Mouse (Mus musculus): ENCODE results near the gene Rasd1. TPM values are rescaled to one million over a fixed set of nuclear protein-coding genes. Genes with fewer than 3 reads are reported as not detected.

Rasd1 gene
- polyA plus RNA-seq, 1 experiment from 2014 or later: 1.2 TPM

GRCm38 (mm10) chr11:59932560-59933337, 32.0 kb downstream of the Rasd1 start:
- Histone ChIP-seq H3K27ac (ENCODE audit: low read depth, low read length) (no peak overlapping the region), H3K36me3 (ENCODE audit: control insufficient read depth, insufficient read depth, low read length) (no peaks in the 10 kb centered on the region), H3K9me3 (ENCODE audit: control insufficient read depth, low read length) (no peaks in the 10 kb centered on the region), H3K4me2 (ENCODE audit: low read depth) (no peak overlapping the region), H3K4me1 (ENCODE audit: control insufficient read depth, insufficient read depth, low read length) (no peaks in the 10 kb centered on the region), H3K9ac (ENCODE audit: low read length) (no peak overlapping the region), H3K4me3 (ENCODE audit: low read depth, low read length) (no peak overlapping the region), H3K27me3 (ENCODE audit: control insufficient read depth, insufficient read depth, low read length) (no peaks in the 10 kb centered on the region)
- 68% methylated on average over 9 of the region's 9 CpGs for WGBS
- ATAC-seq (ENCODE audit: insufficient read depth, low FRiP score, low TSS enrichment) (no peak), DNase-seq (ENCODE audit: low spot score) (no peak)

GRCm38 (mm10) chr11:59930031-59930430, 34.7 kb downstream of the Rasd1 start:
- H3K36me3 ChIP-seq (ENCODE audit: control insufficient read depth, insufficient read depth, low read length): no peaks in the 10 kb centered on the region
- no peaks in the 10 kb centered on the region for H3K4me1 ChIP-seq (ENCODE audit: control insufficient read depth, insufficient read depth, low read length)
- WGBS: 36% methylated on average over 4 of the region's 4 CpGs
- DNase-seq (ENCODE audit: low spot score): no peak
- no peak overlapping the region for H3K27ac ChIP-seq (ENCODE audit: low read depth, low read length)
- no peak overlapping the region for H3K4me2 ChIP-seq (ENCODE audit: low read depth)
- H3K9me3 ChIP-seq (ENCODE audit: control insufficient read depth, low read length): no peaks in the 10 kb centered on the region
- no peak overlapping the region for H3K4me3 ChIP-seq (ENCODE audit: low read depth, low read length)
- ATAC-seq (ENCODE audit: insufficient read depth, low FRiP score, low TSS enrichment): no peak
- no peaks in the 10 kb centered on the region for H3K27me3 ChIP-seq (ENCODE audit: control insufficient read depth, insufficient read depth, low read length)
- no peak overlapping the region for H3K9ac ChIP-seq (ENCODE audit: low read length)

GRCm38 (mm10) chr11:59921265-59921664, 43.5 kb downstream of the Rasd1 start:
- Histone ChIP-seq H3K36me3 (ENCODE audit: control insufficient read depth, insufficient read depth, low read length) (no peaks in the 10 kb centered on the region), H3K9me3 (ENCODE audit: control insufficient read depth, low read length) (no peaks in the 10 kb centered on the region), H3K27ac (ENCODE audit: low read depth, low read length) (no peak overlapping the region), H3K4me2 (ENCODE audit: low read depth) (no peak overlapping the region), H3K9ac (ENCODE audit: low read length) (no peak overlapping the region; the same call in 1 of the 2 replicates), H3K27me3 (ENCODE audit: control insufficient read depth, insufficient read depth, low read length) (no peaks in the 10 kb centered on the region), H3K4me3 (ENCODE audit: low read depth, low read length) (no peak overlapping the region), H3K4me1 (ENCODE audit: control insufficient read depth, insufficient read depth, low read length) (no peaks in the 10 kb centered on the region)
- 25% methylated on average over 7 of the region's 7 CpGs for WGBS
- DNase-seq (ENCODE audit: low spot score) (no peak), ATAC-seq (ENCODE audit: insufficient read depth, low FRiP score, low TSS enrichment) (no peak)

GRCm38 (mm10) chr11:59920331-59920730, 44.4 kb downstream of the Rasd1 start:
- no peaks in the 10 kb centered on the region for H3K36me3 ChIP-seq (ENCODE audit: control insufficient read depth, insufficient read depth, low read length)
- no peak overlapping the region for H3K27ac ChIP-seq (ENCODE audit: low read depth, low read length)
- DNase-seq (ENCODE audit: low spot score) (no peak), ATAC-seq (ENCODE audit: insufficient read depth, low FRiP score, low TSS enrichment) (no peak)
- H3K9me3 ChIP-seq (ENCODE audit: control insufficient read depth, low read length): no peaks in the 10 kb centered on the region
- no peaks in the 10 kb centered on the region for H3K27me3 ChIP-seq (ENCODE audit: control insufficient read depth, insufficient read depth, low read length)
- no peak overlapping the region for H3K4me2 ChIP-seq (ENCODE audit: low read depth)
- WGBS: 76% methylated on average over 5 of the region's 5 CpGs
- no peak overlapping the region for H3K9ac ChIP-seq (ENCODE audit: low read length)
- H3K4me3 ChIP-seq (ENCODE audit: low read depth, low read length): no peak overlapping the region
- H3K4me1 ChIP-seq (ENCODE audit: control insufficient read depth, insufficient read depth, low read length): no peaks in the 10 kb centered on the region

GRCm38 (mm10) chr11:59919401-59919800, 45.3 kb downstream of the Rasd1 start:
- no peaks in the 10 kb centered on the region for H3K4me1 ChIP-seq (ENCODE audit: control insufficient read depth, insufficient read depth, low read length)
- DNase-seq (ENCODE audit: low spot score) (no peak), ATAC-seq (ENCODE audit: insufficient read depth, low FRiP score, low TSS enrichment) (no peak)
- no peak overlapping the region for H3K27ac ChIP-seq (ENCODE audit: low read depth, low read length)
- WGBS: 76% methylated on average over 3 of the region's 3 CpGs
- H3K4me2 ChIP-seq (ENCODE audit: low read depth): no peak overlapping the region
- no peaks in the 10 kb centered on the region for H3K27me3 ChIP-seq (ENCODE audit: control insufficient read depth, insufficient read depth, low read length)
- no peaks in the 10 kb centered on the region for H3K36me3 ChIP-seq (ENCODE audit: control insufficient read depth, insufficient read depth, low read length)
- H3K9me3 ChIP-seq (ENCODE audit: control insufficient read depth, low read length): no peaks in the 10 kb centered on the region
- no peak overlapping the region for H3K9ac ChIP-seq (ENCODE audit: low read length)
- H3K4me3 ChIP-seq (ENCODE audit: low read depth, low read length): no peak overlapping the region

- Histone ChIP-seq H3K9me3 (ENCODE audit: control insufficient read depth, low read length) (no peaks in the 10 kb centered on the region), H3K9ac (ENCODE audit: low read length) (no peak overlapping the region), H3K36me3 (ENCODE audit: control insufficient read depth, insufficient read depth, low read length) (no peaks in the 10 kb centered on the region), H3K4me3 (ENCODE audit: low read depth, low read length) (no peak overlapping the region), H3K4me2 (ENCODE audit: low read depth) (no peak overlapping the region), H3K27ac (ENCODE audit: low read depth, low read length) (no peak overlapping the region), H3K4me1 (ENCODE audit: control insufficient read depth, insufficient read depth, low read length) (no peaks in the 10 kb centered on the region), H3K27me3 (ENCODE audit: control insufficient read depth, insufficient read depth, low read length) (no peaks in the 10 kb centered on the region)
- no peak for DNase-seq (ENCODE audit: low spot score)
- WGBS: 75% methylated on average over 4 of the region's 4 CpGs
- ATAC-seq (ENCODE audit: insufficient read depth, low FRiP score, low TSS enrichment): no peak
Measured at GRCm38 (mm10) chr11:59918014-59918413, 46.7 kb downstream of the Rasd1 start.

GRCm38 (mm10) chr11:59913702-59914101, 51.0 kb downstream of the Rasd1 start:
- Histone ChIP-seq H3K4me3 (ENCODE audit: low read depth, low read length) (no peak overlapping the region), H3K4me1 (ENCODE audit: control insufficient read depth, insufficient read depth, low read length) (no peaks in the 10 kb centered on the region), H3K4me2 (ENCODE audit: low read depth) (no peak overlapping the region), H3K9ac (ENCODE audit: low read length) (no peak overlapping the region), H3K36me3 (ENCODE audit: control insufficient read depth, insufficient read depth, low read length) (no peaks in the 10 kb centered on the region), H3K9me3 (ENCODE audit: control insufficient read depth, low read length) (no peaks in the 10 kb centered on the region), H3K27me3 (ENCODE audit: control insufficient read depth, insufficient read depth, low read length) (no peaks in the 10 kb centered on the region), H3K27ac (ENCODE audit: low read depth, low read length) (no peak overlapping the region)
- no peak for ATAC-seq (ENCODE audit: insufficient read depth, low FRiP score, low TSS enrichment)
- 91% methylated on average over 4 of the region's 4 CpGs for WGBS
- no peak for DNase-seq (ENCODE audit: low spot score)

Other genes with a start within 250 kb of the Rasd1 start
- gene Pld6, start 177.3 kb downstream of the Rasd1 start, polyA plus RNA-seq (2014; fragmentation: Nextera tagmentation; extraction: Ambion mirVana): 0.60 and 0.69 TPM in 2 replicates
- gene Flcn, start 154.9 kb downstream of the Rasd1 start, polyA plus RNA-seq (2014; fragmentation: Nextera tagmentation; extraction: Ambion mirVana): 30.6 and 30.9 TPM in 2 replicates
- 40.6 and 44.5 TPM in 2 replicates for gene Nt5m, start 125.5 kb downstream of the Rasd1 start, polyA plus RNA-seq (2014; fragmentation: Nextera tagmentation; extraction: Ambion mirVana)
- gene Cops3, start 125.1 kb downstream of the Rasd1 start, polyA plus RNA-seq (2014; fragmentation: Nextera tagmentation; extraction: Ambion mirVana): 247 and 252 TPM in 2 replicates
- gene Med9, start 16.7 kb downstream of the Rasd1 start, polyA plus RNA-seq (2014; fragmentation: Nextera tagmentation; extraction: Ambion mirVana): 44.2 and 45.0 TPM in 2 replicates
- gene Pemt, start 81.5 kb upstream of the Rasd1 start, polyA plus RNA-seq (2014; fragmentation: Nextera tagmentation; extraction: Ambion mirVana): 6.9 and 7.3 TPM in 2 replicates
- gene Rai1, start 140.1 kb upstream of the Rasd1 start, polyA plus RNA-seq (2014; fragmentation: Nextera tagmentation; extraction: Ambion mirVana): 28.5 and 31.4 TPM in 2 replicates

Measured in neural tube, embryonic 11.5 days (tissue).